In genomic region chr11:120101036-120101435, GRCm38 (mm10) we compare ENCODE assay signal across 1 mouse cellular context.
TF ChIP-seq lines count a peak whose summit lies in the region.

No protein-coding gene starts in this region.

TF ChIP-seq in myocyte, 11 proteins besides CTCF, POLR2A, EP300 and RAD21:
- TF ChIP-seq POLR2AphosphoS2 (IDR thresholded peaks at IDR 0.05; ENCODE audit: insufficient read length, low read depth) (peak; percentile 57), E2F4 (IDR thresholded peaks at IDR 0.05; ENCODE audit: insufficient read depth) (no peak), MYOD1 (IDR thresholded peaks at IDR 0.05; ENCODE audit: control insufficient read depth in 1 of 3, insufficient read length in 2 of 3, low read depth in 2 of 3) (no peak)
